In genomic region chr9:45345516-45345915, GRCm38 (mm10) we compare ENCODE assay signal across 8 mouse cellular contexts. TPM values are rescaled to one million over a fixed set of nuclear protein-coding genes. Genes with fewer than 3 reads are reported as not detected.
DNase-seq lines count a peak whose midpoint lies in the region.

No protein-coding gene starts in this region.

- DNase-seq in heart, adult 18-20 months: peak; percentile 45 to 56
- no peak for DNase-seq in heart, postnatal 25 days (ENCODE audit: low spot score)
- DNase-seq in right cerebral cortex, adult 18-20 months: peak; percentile 24
- DNase-seq in right cerebral cortex, postnatal 14 days: no peak
- peak; percentile 63 for DNase-seq in embryo, embryonic 10.5 days (ENCODE audit: low spot score)
- DNase-seq in kidney, postnatal 25 days: peak; percentile 34 to 41
- no peak for DNase-seq in urinary bladder, postnatal 36 days (ENCODE audit: low spot score in 2 of 2)
- no peak for DNase-seq in T-cell, adult 2 months (ENCODE audit: low spot score)

- intact Hi-C loops in heart, postnatal 25 days (cut with DNase I): loop anchor here (1.0 to 2.0 kb wide), 2 partner anchors 43 to 45 kb away; no protein-coding TSS in a partner anchor

RNA-seq across cellular contexts. Expression of gene Fxyd6, which starts 24.5 kb away (rescaled TPM):
- total RNA-seq in heart, adult 18-20 months (2021): 10 to 100 TPM; 15.0 TPM
- 10 to 100 TPM; 16.2 to 17.2 TPM for total RNA-seq in heart, postnatal 25 days (2021)

RNA-seq across cellular contexts. Expression of gene Tmprss13, which starts 26.6 kb away (rescaled TPM):
- 1 to 10 TPM; 6.2 to 7.9 TPM for total RNA-seq in heart, adult 18-20 months (2021)
- total RNA-seq in heart, postnatal 25 days (2021): 1 to 10 TPM; 3.6 to 3.7 TPM

RNA-seq across cellular contexts. Expression of gene Fxyd2, which starts 54.0 kb away (rescaled TPM):
- total RNA-seq in heart, adult 18-20 months (2021): 1 to 10 TPM; 2.6 to 7.9 TPM
- total RNA-seq in heart, postnatal 25 days (2021): 1 to 10 TPM; 1.5 to 2.7 TPM

Comparison
In these comparisons a context has a peak if more than half of its experiments do, and no peak if none do; other contexts are left out.
1. DNase-seq: peak in heart, adult 18-20 months (2 of 2), right cerebral cortex, adult 18-20 months (single experiment), embryo, embryonic 10.5 days (single experiment) and kidney, postnatal 25 days (2 of 2); none in heart, postnatal 25 days (single experiment), right cerebral cortex, postnatal 14 days (single experiment), urinary bladder, postnatal 36 days (0 of 2) and T-cell, adult 2 months (single experiment).